Mouse (Mus musculus) fibroblast of lung, adult 2 months (primary cell): ENCODE data around the gene Olfr462.

Source experiments
- DNase-seq: peaks from one replicate; pipeline ENCODE4 v3.0.0-alpha.2; 2011; ENCODE audit warnings: low read depth

Gene Olfr462

GRCm38 (mm10) chr11:87846968-87847600 is 45.0 kb downstream of the Olfr462 start:
- DNase-seq = no peak

GRCm38 (mm10) chr11:87841436-87841835 is 50.6 kb downstream of the Olfr462 start:
- DNase-seq = no peak

- DNase-seq = no peak
Observed at GRCm38 (mm10) chr11:87840676-87841075, 51.4 kb downstream of the Olfr462 start.
